Mouse (Mus musculus) liver, embryonic 11.5 days (tissue): Measurements from ENCODE around the gene Scarb2. TPM values are rescaled to one million over a fixed set of nuclear protein-coding genes. Genes with fewer than 3 reads are reported as not detected.

Experiments
- ATAC-seq: fragments of 200-750 bp; cut with Nextera tagmentation; replicated peaks from 2 replicates; pipeline ENCODE4 v1.8.0; 2017; ENCODE audit warnings: moderate number of reproducible peaks, mild to moderate bottlenecking, moderate TSS enrichment, moderate library complexity; ENCODE audit not compliant: low FRiP score
- DNase-seq: peaks from one replicate; pipeline ENCODE4 v3.0.0-alpha.2; 2017; ENCODE audit warnings: low spot score
- H3K27ac ChIP-seq: fragments of 300-500 bp; sonication (generic); 2 replicates; pipeline ENCODE4 v1.5.1; 2014; ENCODE audit warnings: mild to moderate bottlenecking, low read depth, low read length, control low read depth
- H3K27me3 ChIP-seq: fragments of 300-500 bp; sonication (generic); replicated peaks from 2 replicates; pipeline ENCODE4 v1.6.1; 2014; ENCODE audit warnings: low read length, mixed read lengths; ENCODE audit not compliant: control insufficient read depth, insufficient read depth
- H3K36me3 ChIP-seq: fragments of 300-500 bp; sonication (generic); 2 replicates; pipeline ENCODE4 v1.6.1; 2014; ENCODE audit warnings: mild to moderate bottlenecking, low read length, moderate library complexity, mixed read lengths; ENCODE audit not compliant: control insufficient read depth, insufficient read depth
- H3K4me1 ChIP-seq: fragments of 300-500 bp; sonication (generic); replicated peaks from 2 replicates; pipeline ENCODE4 v1.6.1; 2014; ENCODE audit warnings: low read length, mixed read lengths; ENCODE audit not compliant: control insufficient read depth, insufficient read depth
- H3K4me2 ChIP-seq: fragments of 300-500 bp; sonication (generic); 2 replicates; pipeline ENCODE4 v1.6.1; 2014; ENCODE audit warnings: mild to moderate bottlenecking, control low read depth, moderate library complexity
- H3K4me3 ChIP-seq: fragments of 300-500 bp; sonication (generic); 2 replicates; pipeline ENCODE4 v1.5.1; 2014; ENCODE audit warnings: low read depth, low read length, control low read depth
- H3K9ac ChIP-seq: fragments of 300-500 bp; sonication (generic); 2 replicates; pipeline ENCODE4 v1.6.1; 2014; ENCODE audit warnings: low read depth, low read length, control low read depth
- H3K9me3 ChIP-seq: fragments of 300-500 bp; sonication (generic); 2 replicates; pipeline ENCODE4 v1.6.1; 2016; ENCODE audit warnings: low read length, inconsistent platforms, mixed read lengths; ENCODE audit not compliant: control insufficient read depth
- WGBS: fragments of 180-500 bp; shearing (Covaris S2); extraction: QIAGEN DNeasy Blood & Tissue Kit; methylation state at CpG from one replicate; pipeline ENCODE4 v1.1.7; 2014; 5-methylcytosine and 5-hydroxymethylcytosine counted together
- polyA plus RNA-seq: library from polyadenylated mRNA; unstranded; fragments of >200 nt; fragmentation: Nextera tagmentation; extraction: Ambion mirVana; gene quantifications from 2 replicates; pipeline ENCODE4 v1.2.1, GENCODE M21; 2014

Scarb2 gene
- polyA plus RNA-seq, 1 experiment from 2014 or later = 7.0 TPM

GRCm38 (mm10) chr5:92441494-92441893, 65.1 kb downstream of the Scarb2 start:
- ATAC-seq (no peak), DNase-seq (no peak)
- Histone ChIP-seq H3K27ac (no peak overlapping the region), H3K27me3 (no peaks in the 10 kb centered on the region), H3K9ac (no peak overlapping the region), H3K4me2 (no peak overlapping the region), H3K9me3 (no peaks in the 10 kb centered on the region), H3K4me3 (no peak overlapping the region), H3K4me1 (peaks cover 22% of the 10 kb centered on the region), H3K36me3 (0 out of 2 replicates have a peak, but pooled peaks cover 3% of the 10 kb centered on the region)
- 54% methylated on average over 5 of the region's 5 CpGs for WGBS

GRCm38 (mm10) chr5:92438540-92438939, 68.1 kb downstream of the Scarb2 start:
- WGBS = 58% methylated on average over 8 of the region's 8 CpGs
- no peaks in the 10 kb centered on the region for H3K9me3 ChIP-seq
- no peaks in the 10 kb centered on the region for H3K27me3 ChIP-seq
- no peak for DNase-seq
- H3K27ac ChIP-seq = peak overlapping the region; percentile 26; the same call in 1 of the 2 replicates
- no peaks in the 10 kb centered on the region for H3K36me3 ChIP-seq
- 0 out of 2 replicates have a peak, but pooled peaks have one; percentile 9 for ATAC-seq
- no peak overlapping the region for H3K4me2 ChIP-seq
- H3K4me1 ChIP-seq = peaks cover 22% of the 10 kb centered on the region
- H3K4me3 ChIP-seq = no peak overlapping the region
- H3K9ac ChIP-seq = no peak overlapping the region

GRCm38 (mm10) chr5:92435025-92435584, 71.5 kb downstream of the Scarb2 start, which contains the start of gene Nup54:
Gene Nup54 (minus strand): TSS chr5:92435219.
- H3K4me1 ChIP-seq = peaks cover 15% of the 10 kb centered on the region
- no peaks in the 10 kb centered on the region for H3K9me3 ChIP-seq
- no peaks in the 10 kb centered on the region for H3K27me3 ChIP-seq
- peak within 1 kb of the TSS; percentile 91 for H3K27ac ChIP-seq
- H3K4me3 ChIP-seq = peak within 1 kb of the TSS; percentile 93
- H3K36me3 ChIP-seq = no peaks in the 10 kb centered on the region
- peak; percentile 96 for DNase-seq
- under 1% methylated on average over 34 of the region's 34 CpGs for WGBS
- H3K9ac ChIP-seq = peak within 1 kb of the TSS; percentile 96
- H3K4me2 ChIP-seq = peak within 1 kb of the TSS; percentile 85
- ATAC-seq = peak; percentile 97

- peak overlapping the region; percentile 91 for H3K27ac ChIP-seq
- H3K9me3 ChIP-seq = no peaks in the 10 kb centered on the region
- under 1% methylated on average over 36 of the region's 39 CpGs for WGBS
- peak overlapping the region; percentile 85 for H3K4me2 ChIP-seq
- H3K27me3 ChIP-seq = no peaks in the 10 kb centered on the region
- peak overlapping the region; percentile 96 for H3K9ac ChIP-seq
- H3K4me3 ChIP-seq = peak overlapping the region; percentile 93
- H3K36me3 ChIP-seq = no peaks in the 10 kb centered on the region
- ATAC-seq (peak; percentile 73), DNase-seq (no peak)
- peaks cover 15% of the 10 kb centered on the region for H3K4me1 ChIP-seq
Observed at GRCm38 (mm10) chr5:92434571-92434985, 72.1 kb downstream of the Scarb2 start.

- H3K27ac ChIP-seq = peak overlapping the region; percentile 91; the same call in 1 of the 2 replicates
- no peaks in the 10 kb centered on the region for H3K9me3 ChIP-seq
- peaks cover 15% of the 10 kb centered on the region for H3K4me1 ChIP-seq
- peak overlapping the region; percentile 96 for H3K9ac ChIP-seq
- no peaks in the 10 kb centered on the region for H3K27me3 ChIP-seq
- H3K36me3 ChIP-seq = peaks cover 2% of the 10 kb centered on the region; the same call in 1 of the 2 replicates
- WGBS = 1% methylated on average over 12 of the region's 12 CpGs
- DNase-seq (no peak), ATAC-seq (no peak)
- peak overlapping the region; percentile 85 for H3K4me2 ChIP-seq
- H3K4me3 ChIP-seq = peak overlapping the region; percentile 93
Observed at GRCm38 (mm10) chr5:92434070-92434469, 72.6 kb downstream of the Scarb2 start.

GRCm38 (mm10) chr5:92431611-92432010, 75.0 kb downstream of the Scarb2 start:
- H3K9ac ChIP-seq = no peak overlapping the region
- DNase-seq (no peak), ATAC-seq (no peak)
- peaks cover 27% of the 10 kb centered on the region for H3K36me3 ChIP-seq
- no peak overlapping the region for H3K4me2 ChIP-seq
- no peak overlapping the region for H3K4me3 ChIP-seq
- H3K4me1 ChIP-seq = peaks cover 5% of the 10 kb centered on the region
- H3K27me3 ChIP-seq = no peaks in the 10 kb centered on the region
- 89% methylated on average over 7 of the region's 7 CpGs for WGBS
- H3K9me3 ChIP-seq = 0 out of 2 replicates have a peak, but pooled peaks cover 3% of the 10 kb centered on the region
- no peak overlapping the region for H3K27ac ChIP-seq

- DNase-seq (no peak), ATAC-seq (no peak)
- Histone ChIP-seq H3K9ac (no peak overlapping the region), H3K27me3 (no peaks in the 10 kb centered on the region), H3K4me1 (peaks cover 5% of the 10 kb centered on the region), H3K27ac (no peak overlapping the region), H3K4me3 (no peak overlapping the region), H3K9me3 (0 out of 2 replicates have a peak, but pooled peaks cover 3% of the 10 kb centered on the region), H3K4me2 (no peak overlapping the region), H3K36me3 (peaks cover 27% of the 10 kb centered on the region)
- 93% methylated on average over 5 of the region's 5 CpGs for WGBS
Observed at GRCm38 (mm10) chr5:92430723-92431122, 75.9 kb downstream of the Scarb2 start.

GRCm38 (mm10) chr5:92424126-92424525, 82.5 kb downstream of the Scarb2 start:
- 93% methylated on average over 11 of the region's 11 CpGs for WGBS
- H3K4me2 ChIP-seq = no peak overlapping the region
- H3K9me3 ChIP-seq = 0 out of 2 replicates have a peak, but pooled peaks cover 3% of the 10 kb centered on the region
- no peaks in the 10 kb centered on the region for H3K27me3 ChIP-seq
- ATAC-seq (no peak), DNase-seq (no peak)
- H3K27ac ChIP-seq = no peak overlapping the region
- no peak overlapping the region for H3K9ac ChIP-seq
- H3K36me3 ChIP-seq = peaks cover 55% of the 10 kb centered on the region
- H3K4me1 ChIP-seq = no peaks in the 10 kb centered on the region
- H3K4me3 ChIP-seq = no peak overlapping the region

GRCm38 (mm10) chr5:92413982-92414375, 92.7 kb downstream of the Scarb2 start:
- H3K9me3 ChIP-seq = no peaks in the 10 kb centered on the region
- no peaks in the 10 kb centered on the region for H3K27me3 ChIP-seq
- H3K27ac ChIP-seq = no peak overlapping the region
- H3K9ac ChIP-seq = no peak overlapping the region
- H3K36me3 ChIP-seq = peaks cover 29% of the 10 kb centered on the region
- H3K4me2 ChIP-seq = no peak overlapping the region
- WGBS = 87% methylated on average over 8 of the region's 8 CpGs
- no peak for DNase-seq
- ATAC-seq = peak; percentile 43; the same call in 1 of the 2 replicates
- no peaks in the 10 kb centered on the region for H3K4me1 ChIP-seq
- H3K4me3 ChIP-seq = no peak overlapping the region
